Mouse (Mus musculus): ENCODE measurements around the gene Tprn. TPM values are rescaled to one million over a fixed set of nuclear protein-coding genes. Genes with fewer than 3 reads are reported as not detected.

Gene Tprn
- polyA plus RNA-seq, 1 experiment from 2014 or later: 3.1 TPM

DNA sequence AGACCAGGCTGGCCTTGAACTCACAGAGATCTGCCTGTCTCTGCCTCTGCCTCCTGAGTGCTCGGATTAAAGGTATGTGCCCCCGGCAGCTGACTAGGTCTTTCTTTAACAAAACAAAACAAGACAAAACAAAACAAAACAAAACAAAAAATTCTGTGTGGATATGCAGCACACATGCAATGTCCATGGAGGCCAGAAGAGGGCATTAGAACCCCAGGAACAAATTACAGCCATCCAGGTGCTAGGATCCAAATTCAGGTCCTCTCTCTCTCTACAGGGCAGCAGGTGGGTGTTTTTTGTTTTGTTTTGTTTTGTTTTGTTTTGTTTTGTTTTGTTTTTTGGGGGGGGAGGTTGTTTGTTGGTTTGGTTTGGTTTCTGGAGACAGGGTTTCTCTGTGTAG, 3.5 kb upstream of the Tprn start:
- Histone ChIP-seq H3K9ac (ENCODE audit: low read length) (no peak overlapping the region), H3K4me1 (ENCODE audit: control insufficient read depth in 2 of 2, insufficient read depth in 2 of 2, low read length in 2 of 2) (peaks cover 14 to 25% of the 10 kb centered on the region in 2 experiments), H3K4me3 (ENCODE audit: control insufficient read depth in 1 of 2, insufficient read depth in 1 of 2, low read depth in 1 of 2, low read length in 2 of 2) (no peak overlapping the region), H3K36me3 (ENCODE audit: control insufficient read depth, insufficient read depth, low read length) (no peaks in the 10 kb centered on the region), H3K27ac (replicated peaks in 1 of 2; ENCODE audit: control insufficient read depth in 1 of 2, insufficient read depth in 1 of 2, low read depth in 2 of 2, low read length in 2 of 2) (no peak overlapping the region), H3K27me3 (ENCODE audit: control insufficient read depth, insufficient read depth, low read length) (peaks cover 3% of the 10 kb centered on the region), H3K4me2 (ENCODE audit: low read length) (no peak overlapping the region), H3K9me3 (ENCODE audit: control insufficient read depth, low read length) (no peaks in the 10 kb centered on the region)
- WGBS: 58% methylated on average over 2 of the region's 2 CpGs
- no peak for ATAC-seq (ENCODE audit: insufficient number of reproducible peaks, insufficient read depth, low FRiP score, low read depth)

DNA sequence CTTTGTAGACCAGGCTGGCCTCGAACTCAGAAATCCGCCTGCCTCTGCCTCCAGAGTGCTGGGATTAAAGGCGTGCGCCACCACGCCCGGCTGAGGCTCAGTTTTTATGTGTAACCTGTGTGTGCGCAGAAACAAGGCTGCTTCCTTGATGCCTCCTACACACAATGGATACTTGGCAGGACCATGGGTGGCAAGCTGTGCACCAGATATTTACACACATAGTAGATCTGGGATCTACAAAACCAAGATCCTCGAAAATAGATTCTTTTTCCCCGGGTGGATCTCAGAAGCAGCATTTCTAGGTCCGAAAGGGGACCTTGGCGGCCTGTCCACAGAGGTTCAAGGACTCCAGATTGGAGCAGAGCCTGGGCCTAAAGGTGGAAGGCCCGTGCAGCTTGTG, 548 bp upstream of the Tprn start:
- H3K27ac ChIP-seq (replicated peaks in 1 of 2; ENCODE audit: control insufficient read depth in 1 of 2, insufficient read depth in 1 of 2, low read depth in 2 of 2, low read length in 2 of 2): 0 out of 4 replicates have a peak overlapping the region, but pooled peaks of 1 of the 2 experiments have one; percentile 24
- H3K4me3 ChIP-seq (ENCODE audit: control insufficient read depth in 1 of 2, insufficient read depth in 1 of 2, low read depth in 1 of 2, low read length in 2 of 2): peak overlapping the region; percentile 38 to 70
- no peaks in the 10 kb centered on the region for H3K9me3 ChIP-seq (ENCODE audit: control insufficient read depth, low read length)
- ATAC-seq (ENCODE audit: insufficient number of reproducible peaks, insufficient read depth, low FRiP score, low read depth): no peak; the same call in 1 of the 2 replicates
- peaks cover 8% of the 10 kb centered on the region for H3K27me3 ChIP-seq (ENCODE audit: control insufficient read depth, insufficient read depth, low read length)
- WGBS: 42% methylated on average over 12 of the region's 12 CpGs
- H3K9ac ChIP-seq (ENCODE audit: low read length): peak overlapping the region; percentile 60
- peaks cover 21 to 27% of the 10 kb centered on the region in 2 experiments for H3K4me1 ChIP-seq (ENCODE audit: control insufficient read depth in 2 of 2, insufficient read depth in 2 of 2, low read length in 2 of 2)
- H3K4me2 ChIP-seq (ENCODE audit: low read length): peak overlapping the region; percentile 97
- H3K36me3 ChIP-seq (ENCODE audit: control insufficient read depth, insufficient read depth, low read length): no peaks in the 10 kb centered on the region

DNA sequence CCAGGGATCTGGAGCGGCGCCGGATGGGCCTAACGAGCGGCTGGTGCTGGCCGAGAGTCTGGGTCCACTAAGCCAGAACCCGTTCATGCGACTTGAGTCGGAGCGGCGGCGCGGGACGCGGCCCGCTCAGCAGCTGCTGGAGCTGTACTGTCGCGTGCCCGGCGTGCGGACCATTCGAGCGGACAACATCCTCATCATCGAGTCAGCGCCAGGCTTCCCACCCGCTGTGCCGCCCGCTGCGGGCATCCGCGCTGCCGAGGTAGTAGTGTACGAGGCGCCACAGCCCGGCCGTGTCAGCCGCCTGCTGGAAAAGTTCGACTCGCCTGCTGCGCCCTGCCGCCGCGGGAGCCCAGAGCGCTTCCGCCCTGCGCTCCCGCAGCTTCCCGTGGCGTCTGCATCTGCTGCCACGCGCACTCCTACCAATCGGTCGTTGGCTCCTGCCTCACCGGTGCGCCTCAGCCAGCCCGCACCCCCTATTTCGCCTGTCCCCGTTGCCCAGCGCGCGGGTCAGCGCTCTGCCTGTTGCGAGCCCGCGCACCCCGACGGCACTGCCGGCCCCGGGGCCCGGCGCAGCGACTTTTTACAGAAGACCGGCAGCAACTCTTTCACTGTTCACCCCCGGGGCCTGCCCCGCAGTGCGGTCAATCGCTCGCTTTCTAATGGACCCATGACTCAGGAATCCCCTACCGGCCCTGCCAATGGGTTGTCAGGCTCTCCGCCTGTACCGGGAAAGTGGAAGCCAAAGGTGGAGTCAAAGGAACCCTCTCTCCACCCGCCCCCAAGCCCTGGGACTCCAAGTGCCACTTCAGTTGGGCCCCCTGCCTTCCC, 591 bp downstream of the Tprn start:
- Histone ChIP-seq H3K27ac (replicated peaks in 1 of 2; ENCODE audit: control insufficient read depth in 1 of 2, insufficient read depth in 1 of 2, low read depth in 2 of 2, low read length in 2 of 2) (no peak overlapping the region), H3K4me1 (ENCODE audit: control insufficient read depth in 2 of 2, insufficient read depth in 2 of 2, low read length in 2 of 2) (peaks cover 26 to 33% of the 10 kb centered on the region in 2 experiments)
- under 1% methylated on average over 82 of the region's 82 CpGs for WGBS

DNA sequence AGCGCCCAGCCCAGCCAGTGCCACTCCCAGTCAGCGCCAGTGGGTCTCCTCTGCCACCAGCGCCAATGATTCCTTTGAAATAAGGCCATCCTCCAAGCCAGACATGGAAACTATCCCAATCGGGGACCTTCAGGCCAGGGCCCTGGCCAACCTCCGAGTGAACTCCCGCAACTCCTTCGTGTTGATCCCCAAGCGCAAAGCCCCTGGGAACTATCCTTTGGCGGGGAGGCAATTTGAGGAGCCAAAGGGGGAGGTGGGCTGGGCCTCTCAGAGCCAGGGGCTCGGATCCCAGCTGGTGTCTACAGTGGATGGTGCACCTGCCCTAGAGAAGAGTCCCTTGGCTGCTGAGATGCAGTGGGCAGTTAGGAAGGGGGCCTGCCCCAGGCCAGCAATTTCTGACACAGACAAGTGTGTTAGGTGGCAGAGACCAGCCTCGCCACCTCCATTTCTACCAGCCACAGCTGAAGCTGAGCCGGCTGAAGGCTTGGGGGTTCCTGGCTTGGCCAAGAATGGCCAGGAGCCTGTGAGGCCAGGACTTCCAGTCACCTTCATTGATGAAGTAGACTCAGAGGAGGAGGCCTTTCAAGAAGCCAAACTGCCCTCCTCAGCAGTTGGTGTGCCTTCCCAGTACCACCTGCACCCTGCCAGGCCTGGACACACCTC, 1.3 kb downstream of the Tprn start:
- H3K4me2 ChIP-seq (ENCODE audit: low read length): peak overlapping the region; percentile 97
- 24% methylated on average over 12 of the region's 12 CpGs for WGBS
- no peak for ATAC-seq (ENCODE audit: insufficient number of reproducible peaks, insufficient read depth, low FRiP score, low read depth)
- H3K9ac ChIP-seq (ENCODE audit: low read length): peak overlapping the region; percentile 72
- H3K4me1 ChIP-seq (ENCODE audit: control insufficient read depth in 2 of 2, insufficient read depth in 2 of 2, low read length in 2 of 2): peaks cover 26 to 33% of the 10 kb centered on the region in 2 experiments
- no peak overlapping the region for H3K27ac ChIP-seq (replicated peaks in 1 of 2; ENCODE audit: control insufficient read depth in 1 of 2, insufficient read depth in 1 of 2, low read depth in 2 of 2, low read length in 2 of 2)
- peak overlapping the region; percentile 62 to 70 for H3K4me3 ChIP-seq (ENCODE audit: control insufficient read depth in 1 of 2, insufficient read depth in 1 of 2, low read depth in 1 of 2, low read length in 2 of 2)
- peaks cover 8% of the 10 kb centered on the region for H3K27me3 ChIP-seq (ENCODE audit: control insufficient read depth, insufficient read depth, low read length)
- H3K36me3 ChIP-seq (ENCODE audit: control insufficient read depth, insufficient read depth, low read length): peaks cover 8% of the 10 kb centered on the region; the same call in 1 of the 2 replicates
- no peaks in the 10 kb centered on the region for H3K9me3 ChIP-seq (ENCODE audit: control insufficient read depth, low read length)

More for the DNA sequence above, 591 bp downstream of the Tprn start:
- peak overlapping the region; percentile 72 for H3K9ac ChIP-seq (ENCODE audit: low read length)
- ATAC-seq (ENCODE audit: insufficient number of reproducible peaks, insufficient read depth, low FRiP score, low read depth): 0 out of 2 replicates have a peak, but pooled peaks have one; percentile 10
- H3K9me3 ChIP-seq (ENCODE audit: control insufficient read depth, low read length): no peaks in the 10 kb centered on the region
- peak overlapping the region; percentile 97 for H3K4me2 ChIP-seq (ENCODE audit: low read length)
- peaks cover 8% of the 10 kb centered on the region for H3K27me3 ChIP-seq (ENCODE audit: control insufficient read depth, insufficient read depth, low read length)
- H3K4me3 ChIP-seq (ENCODE audit: control insufficient read depth in 1 of 2, insufficient read depth in 1 of 2, low read depth in 1 of 2, low read length in 2 of 2): peak overlapping the region; percentile 62 to 70
- 0 out of 2 replicates have a peak, but pooled peaks cover under 1% of the 10 kb centered on the region for H3K36me3 ChIP-seq (ENCODE audit: control insufficient read depth, insufficient read depth, low read length)

DNA sequence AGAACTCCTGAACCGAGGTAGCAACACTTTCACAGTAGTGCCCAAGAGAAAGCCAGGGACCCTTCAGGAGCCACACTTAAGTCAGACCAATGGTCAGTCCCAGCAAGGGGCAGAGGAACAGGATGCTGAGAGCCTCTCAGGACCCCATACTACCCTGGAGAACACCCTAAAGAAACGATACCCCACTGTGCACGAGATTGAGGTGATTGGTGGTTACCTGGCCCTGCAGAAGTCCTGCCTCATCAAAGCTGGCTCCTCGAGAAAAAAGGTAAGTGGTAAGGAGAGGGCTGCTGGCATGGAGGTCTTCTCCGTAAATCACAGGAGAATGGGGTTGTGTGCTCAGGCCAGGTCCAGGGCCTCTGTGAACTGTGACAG, 1.9 kb downstream of the Tprn start:
- Histone ChIP-seq H3K27me3 (ENCODE audit: control insufficient read depth, insufficient read depth, low read length) (peaks cover 8% of the 10 kb centered on the region), H3K9ac (ENCODE audit: low read length) (no peak overlapping the region), H3K4me3 (ENCODE audit: control insufficient read depth in 1 of 2, insufficient read depth in 1 of 2, low read depth in 1 of 2, low read length in 2 of 2) (no peak overlapping the region), H3K27ac (replicated peaks in 1 of 2; ENCODE audit: control insufficient read depth in 1 of 2, insufficient read depth in 1 of 2, low read depth in 2 of 2, low read length in 2 of 2) (no peak overlapping the region), H3K4me1 (ENCODE audit: control insufficient read depth in 2 of 2, insufficient read depth in 2 of 2, low read length in 2 of 2) (peaks cover 26 to 33% of the 10 kb centered on the region in 2 experiments), H3K9me3 (ENCODE audit: control insufficient read depth, low read length) (no peaks in the 10 kb centered on the region), H3K4me2 (ENCODE audit: low read length) (peak overlapping the region; percentile 97; the same call in 1 of the 2 replicates), H3K36me3 (ENCODE audit: control insufficient read depth, insufficient read depth, low read length) (peaks cover 13% of the 10 kb centered on the region)
- ATAC-seq (ENCODE audit: insufficient number of reproducible peaks, insufficient read depth, low FRiP score, low read depth): no peak
- WGBS: 66% methylated on average over 5 of the region's 5 CpGs

DNA sequence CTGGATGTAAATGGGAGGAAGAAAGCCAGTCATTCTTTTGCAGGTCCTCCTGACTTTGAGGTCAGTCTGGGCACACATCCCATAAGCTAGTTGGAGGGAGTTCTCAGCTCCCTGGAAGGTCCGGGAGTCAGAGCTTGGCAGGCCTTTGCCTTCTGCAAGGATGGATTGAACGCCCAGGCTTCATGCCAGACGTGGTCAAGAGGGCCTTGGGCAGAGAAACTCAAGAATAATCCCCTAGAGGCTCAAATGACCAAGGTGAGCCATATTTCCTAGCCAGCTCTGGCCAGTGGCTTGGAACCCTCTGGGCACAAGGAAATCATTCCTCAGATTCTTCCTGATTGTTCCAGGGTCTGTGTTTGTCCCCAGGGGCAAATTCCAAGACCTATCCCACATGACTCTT, 2.4 kb downstream of the Tprn start:
- Histone ChIP-seq H3K4me2 (ENCODE audit: low read length) (no peak overlapping the region), H3K27ac (replicated peaks in 1 of 2; ENCODE audit: control insufficient read depth in 1 of 2, insufficient read depth in 1 of 2, low read depth in 2 of 2, low read length in 2 of 2) (no peak overlapping the region), H3K9ac (ENCODE audit: low read length) (no peak overlapping the region), H3K36me3 (ENCODE audit: control insufficient read depth, insufficient read depth, low read length) (peaks cover 19% of the 10 kb centered on the region), H3K4me3 (ENCODE audit: control insufficient read depth in 1 of 2, insufficient read depth in 1 of 2, low read depth in 1 of 2, low read length in 2 of 2) (no peak overlapping the region), H3K4me1 (ENCODE audit: control insufficient read depth in 2 of 2, insufficient read depth in 2 of 2, low read length in 2 of 2) (peaks cover 26 to 33% of the 10 kb centered on the region in 2 experiments), H3K27me3 (ENCODE audit: control insufficient read depth, insufficient read depth, low read length) (peaks cover 8% of the 10 kb centered on the region), H3K9me3 (ENCODE audit: control insufficient read depth, low read length) (no peaks in the 10 kb centered on the region)
- ATAC-seq (ENCODE audit: insufficient number of reproducible peaks, insufficient read depth, low FRiP score, low read depth): no peak
- WGBS: 72% methylated on average over 3 of the region's 3 CpGs

DNA sequence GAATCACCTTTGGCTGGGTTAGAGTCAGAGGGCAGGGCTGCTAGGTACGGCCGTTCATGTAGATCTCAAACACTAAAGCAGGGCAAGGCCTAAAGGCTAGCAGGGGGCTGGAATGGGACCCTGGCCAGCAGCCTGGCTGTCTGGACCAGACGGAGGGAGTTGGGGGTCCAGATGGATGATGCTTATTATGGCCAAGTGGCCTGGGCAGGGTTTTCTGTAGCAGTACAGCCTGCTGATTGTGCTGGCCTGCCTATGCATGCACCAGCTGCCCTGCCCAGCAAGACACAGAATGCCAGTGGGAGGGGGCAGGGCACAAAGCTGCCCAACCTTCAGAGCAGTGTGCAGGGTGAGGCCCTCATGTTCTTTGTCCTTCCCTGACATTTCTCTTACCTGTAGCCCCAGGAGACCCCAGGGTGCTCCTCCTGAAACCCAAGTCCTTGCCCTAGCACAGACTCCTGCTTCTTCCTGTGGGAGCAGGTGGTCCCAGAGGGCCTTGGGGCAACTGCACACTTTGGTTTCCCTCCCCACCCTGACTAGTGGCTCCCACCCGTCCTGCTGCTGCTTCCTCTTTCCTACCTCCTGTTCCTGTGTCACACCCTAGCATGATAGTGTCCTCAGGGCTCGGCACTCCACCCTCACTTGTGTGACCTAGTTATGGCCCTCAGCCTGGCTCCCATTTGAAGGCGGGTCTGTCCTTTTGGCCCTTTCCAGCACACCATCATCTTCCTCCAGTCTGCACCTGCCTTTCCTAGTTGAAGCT, 3.7 kb downstream of the Tprn start:
- Histone ChIP-seq H3K4me1 (ENCODE audit: control insufficient read depth in 2 of 2, insufficient read depth in 2 of 2, low read length in 2 of 2) (peaks cover 27 to 39% of the 10 kb centered on the region in 2 experiments), H3K27ac (replicated peaks in 1 of 2; ENCODE audit: control insufficient read depth in 1 of 2, insufficient read depth in 1 of 2, low read depth in 2 of 2, low read length in 2 of 2) (no peak overlapping the region), H3K9me3 (ENCODE audit: control insufficient read depth, low read length) (no peaks in the 10 kb centered on the region), H3K27me3 (ENCODE audit: control insufficient read depth, insufficient read depth, low read length) (peaks cover 8% of the 10 kb centered on the region), H3K9ac (ENCODE audit: low read length) (peak overlapping the region; percentile 2), H3K4me3 (ENCODE audit: control insufficient read depth in 1 of 2, insufficient read depth in 1 of 2, low read depth in 1 of 2, low read length in 2 of 2) (no peak overlapping the region), H3K36me3 (ENCODE audit: control insufficient read depth, insufficient read depth, low read length) (peaks cover 30% of the 10 kb centered on the region), H3K4me2 (ENCODE audit: low read length) (peak overlapping the region; percentile 31)
- no peak for ATAC-seq (ENCODE audit: insufficient number of reproducible peaks, insufficient read depth, low FRiP score, low read depth)
- 50% methylated on average over 6 of the region's 6 CpGs for WGBS
